Mouse (Mus musculus) CH12.LX (cell line): ENCODE measurements at regions not wholly inside any gene's neighbourhood (a gene's known extent, or its start where the extent isn't known, plus 50 kb on each side); places are given as distances from the start of the nearest gene placed in this dataset.

Source experiments
- DNase-seq: peaks from one replicate; pipeline ENCODE4 v3.0.0-alpha.2; 2013; ENCODE audit errors: extremely low read depth
- H3K27ac ChIP-seq: 2 replicates; pipeline ENCODE4 v1.5.1; 2012; ENCODE audit warnings: low read depth, mild to moderate bottlenecking, control low read depth, moderate library complexity; ENCODE audit not compliant: insufficient read depth
- H3K27me3 ChIP-seq: replicated peaks from 2 replicates; pipeline ENCODE3; 2012; ENCODE audit warnings: inconsistent platforms
- H3K36me3 ChIP-seq, 2 experiments: replicated peaks in 1 of 2; 2 replicates each; pipeline versions ENCODE3 to v1.6.1; 2012; ENCODE audit warnings: inconsistent platforms in 1 of 2, low read length in 1 of 2, mild to moderate bottlenecking in 1 of 2, mixed read lengths in 1 of 2, moderate library complexity in 1 of 2; ENCODE audit not compliant: control insufficient read depth in 1 of 2, insufficient read depth in 1 of 2
- H3K4me1 ChIP-seq, 2 experiments: 2 replicates each; pipeline ENCODE4 v1.6.1; 2012; ENCODE audit warnings: inconsistent platforms in 1 of 2, moderate library complexity in 1 of 2; ENCODE audit not compliant: insufficient read depth in 2 of 2, control insufficient read depth in 1 of 2
- H3K4me2 ChIP-seq: 2 replicates; pipeline ENCODE4 v1.6.1; 2012; ENCODE audit warnings: low read depth, mild to moderate bottlenecking, control low read depth; ENCODE audit not compliant: poor library complexity, insufficient read depth, severe bottlenecking
- H3K4me3 ChIP-seq, 3 experiments: fragments of 150-350 bp in 1 of 3; sonication (generic) in 1 of 3; replicated peaks in 1 of 3; 2 replicates each; pipeline versions ENCODE3 to v1.5.1; 2011 to 2012; ENCODE audit warnings: low read depth in 2 of 3, low read length in 2 of 3, mild to moderate bottlenecking in 2 of 3, moderate library complexity in 2 of 3, control low read depth in 1 of 3, improper control_type of control experiment in 1 of 3, inconsistent platforms in 1 of 3, mixed read lengths in 1 of 3; ENCODE audit not compliant: poor library complexity in 1 of 3
- H3K79me2 ChIP-seq: replicated peaks from 2 replicates; pipeline ENCODE4 v1.6.1; 2012; ENCODE audit warnings: mild to moderate bottlenecking, moderate library complexity; ENCODE audit not compliant: control insufficient read depth, poor library complexity, insufficient read depth, severe bottlenecking; ENCODE audit errors: extremely low read depth
- H3K9ac ChIP-seq: 2 replicates; pipeline ENCODE4 v1.6.1; 2012; ENCODE audit warnings: low read depth, mild to moderate bottlenecking, control low read depth, moderate library complexity; ENCODE audit not compliant: insufficient read depth
- H3K9me3 ChIP-seq: replicated peaks from 2 replicates; pipeline ENCODE3; 2012; ENCODE audit warnings: low read length, inconsistent platforms, mixed read lengths
- BHLHE40 ChIP-seq: IDR thresholded peaks from 2 replicates; pipeline ENCODE4 v1.6.1; 2011; ENCODE audit warnings: mild to moderate bottlenecking, low read depth, low read length, improper control_type of control experiment
- CHD2 ChIP-seq: IDR thresholded peaks from 2 replicates; pipeline ENCODE4 v1.6.1; 2011; ENCODE audit warnings: low read length, improper control_type of control experiment
- E2F4 ChIP-seq: IDR thresholded peaks from 2 replicates; pipeline ENCODE4 v1.6.1; 2011; ENCODE audit warnings: low read depth, low read length, improper control_type of control experiment; ENCODE audit not compliant: insufficient replicate concordance
- ELF1 ChIP-seq: IDR thresholded peaks from 2 replicates; pipeline ENCODE4 v1.6.1; 2014; ENCODE audit warnings: low read depth, mild to moderate bottlenecking, inconsistent platforms, low read length, improper control_type of control experiment
- GABPA ChIP-seq: IDR thresholded peaks from 2 replicates; pipeline ENCODE4 v1.6.1; 2012; ENCODE audit warnings: low read depth, low read length, improper control_type of control experiment, inconsistent platforms; ENCODE audit not compliant: insufficient replicate concordance
- HCFC1 ChIP-seq: IDR thresholded peaks from 2 replicates; pipeline ENCODE4 v1.6.1; 2012; ENCODE audit warnings: low read depth, mild to moderate bottlenecking, inconsistent platforms, low read length, improper control_type of control experiment
- IRF4 ChIP-seq: IDR thresholded peaks from 2 replicates; pipeline ENCODE4 v1.6.1; 2014; ENCODE audit warnings: low read depth, mild to moderate bottlenecking, inconsistent platforms, low read length, improper control_type of control experiment
- JUN ChIP-seq: IDR thresholded peaks from 2 replicates; pipeline ENCODE4 v1.6.1; 2011; ENCODE audit warnings: low read depth, mild to moderate bottlenecking, low read length, improper control_type of control experiment, moderate library complexity; ENCODE audit not compliant: insufficient read depth
- MAZ ChIP-seq: IDR thresholded peaks from 2 replicates; pipeline ENCODE4 v1.6.1; 2012; ENCODE audit warnings: low read depth, mild to moderate bottlenecking, inconsistent platforms, low read length, improper control_type of control experiment, moderate library complexity
- MYC ChIP-seq: IDR thresholded peaks from 2 replicates; pipeline ENCODE4 v1.6.1; 2011; ENCODE audit warnings: low read depth, mild to moderate bottlenecking, improper control_type of control experiment, low read length
- NELFE ChIP-seq: IDR thresholded peaks from 2 replicates; pipeline ENCODE4 v1.6.1; 2011; ENCODE audit warnings: low read depth, low read length, improper control_type of control experiment
- NRF1 ChIP-seq: IDR thresholded peaks from 2 replicates; pipeline ENCODE4 v1.6.1; 2014; ENCODE audit warnings: low read depth, mild to moderate bottlenecking, inconsistent platforms, low read length, improper control_type of control experiment, moderate library complexity
- PAX5 ChIP-seq: IDR thresholded peaks from 2 replicates; pipeline ENCODE4 v1.6.1; 2012; ENCODE audit warnings: low read length, inconsistent platforms, mixed read lengths
- POLR2A ChIP-seq: IDR thresholded peaks from 2 replicates; pipeline ENCODE4 v1.6.1; 2011; ENCODE audit warnings: low read depth, mild to moderate bottlenecking, improper control_type of control experiment, low read length
- TBP ChIP-seq: conservative IDR thresholded peaks from 2 replicates; pipeline ENCODE4 v1.6.1; 2011; ENCODE audit warnings: low read depth, low read length, improper control_type of control experiment
- TCF12 ChIP-seq: IDR thresholded peaks from 2 replicates; pipeline ENCODE4 v1.6.1; 2014; ENCODE audit warnings: low read depth, mild to moderate bottlenecking, inconsistent platforms, low read length, improper control_type of control experiment
- UBTF ChIP-seq: IDR thresholded peaks from 2 replicates; pipeline ENCODE4 v1.6.1; 2012; ENCODE audit warnings: low read depth, mild to moderate bottlenecking, inconsistent platforms, low read length, improper control_type of control experiment, moderate library complexity
- USF2 ChIP-seq: conservative IDR thresholded peaks from 2 replicates; pipeline ENCODE4 v1.6.1; 2011; ENCODE audit warnings: low read depth, low read length, improper control_type of control experiment
- ZC3H11A ChIP-seq: IDR thresholded peaks from 2 replicates; pipeline ENCODE4 v1.6.1; 2012; ENCODE audit warnings: low read depth, mild to moderate bottlenecking, inconsistent platforms, low read length, improper control_type of control experiment
- ZKSCAN1 ChIP-seq: IDR thresholded peaks from 2 replicates; pipeline ENCODE4 v1.6.1; 2012; ENCODE audit warnings: low read depth, inconsistent platforms, low read length, improper control_type of control experiment, borderline replicate concordance
- ZMIZ1 ChIP-seq: IDR thresholded peaks from 2 replicates; pipeline ENCODE4 v1.6.1; 2012; ENCODE audit warnings: low read depth, mild to moderate bottlenecking, inconsistent platforms, low read length, improper control_type of control experiment
- ZNF384 ChIP-seq: IDR thresholded peaks from 2 replicates; pipeline ENCODE4 v1.6.1; 2012; ENCODE audit warnings: low read depth, low read length, improper control_type of control experiment, inconsistent platforms
- dilution Hi-C: fragments of 300-500 bp; cut with MboI; formaldehyde crosslinking; loops from 2 replicates; pipeline ENCODE4 v1.14.3; 2020; ENCODE audit warnings: low sequenced_read_pairs; ENCODE audit not compliant: extremely low pct_unique_long_range_greater_than_20kb, extremely low pct_ligation_motif_present
- in situ Hi-C: fragments of 300-500 bp; cut with MboI; formaldehyde crosslinking; loops from 3 replicates; pipeline ENCODE4 v1.14.3; 2019; ENCODE audit warnings: low sequenced_read_pairs, low pct_ligation_motif_present, low pct_unique_long_range_greater_than_20kb, mixed read lengths

GRCm38 (mm10) chr8:31314692-31315358, 2113.7 kb upstream of the 5930422O12Rik start:
- Histone ChIP-seq H3K4me3 (no peak overlapping the region), H3K4me2 (no peak overlapping the region), H3K4me1 (no peaks in the 10 kb centered on the region), H3K27ac (no peak overlapping the region), H3K27me3 (peaks cover 11% of the 10 kb centered on the region), H3K79me2 (no peaks in the 10 kb centered on the region), H3K36me3 (no peaks in the 10 kb centered on the region), H3K9ac (no peak overlapping the region), H3K9me3 (peaks cover 4% of the 10 kb centered on the region)
- dilution Hi-C loops (no loop called here), in situ Hi-C loops (no loop called here)
- no peak for TF ChIP-seq E2F4
- no peak for TF ChIP-seq BHLHE40
- no peak for TF ChIP-seq POLR2A
- TF ChIP-seq IRF4: no peak
- no peak for TF ChIP-seq PAX5
- TF ChIP-seq MYC: no peak
- TF ChIP-seq ZC3H11A: no peak
- no peak for TF ChIP-seq ZKSCAN1
- no peak for TF ChIP-seq MAZ
- no peak for TF ChIP-seq ZMIZ1
- no peak for TF ChIP-seq ZNF384
- TF ChIP-seq USF2: no peak
- no peak for DNase-seq

GRCm38 (mm10) chr8:31315359-31315705, 2113.2 kb upstream of the 5930422O12Rik start:
- Histone ChIP-seq H3K79me2 (no peaks in the 10 kb centered on the region), H3K4me3 (no peak overlapping the region), H3K4me1 (no peaks in the 10 kb centered on the region), H3K9me3 (peaks cover 4% of the 10 kb centered on the region), H3K36me3 (no peaks in the 10 kb centered on the region), H3K27me3 (peaks cover 11% of the 10 kb centered on the region), H3K4me2 (no peak overlapping the region), H3K27ac (no peak overlapping the region), H3K9ac (no peak overlapping the region)
- dilution Hi-C loops (no loop called here), in situ Hi-C loops (no loop called here)
- DNase-seq: no peak
- TF ChIP-seq HCFC1 (no peak), TBP (no peak), GABPA (no peak), TCF12 (no peak), NRF1 (no peak), CHD2 (no peak), ELF1 (no peak), JUN (no peak), MYC (no peak), NELFE (no peak), MAZ (no peak), UBTF (no peak), E2F4 (no peak)
